Mouse (Mus musculus) neutrophil, adult 59 days (primary cell): ENCODE data around the gene Gm49776. TPM values are rescaled to one million over a fixed set of nuclear protein-coding genes. Genes with fewer than 3 reads are reported as not detected.

Experiments used
- total RNA-seq, 2 experiments: library from RNA; stranded (reverse); gene quantifications; 1 replicate in 1 of 2; 2 replicates in 1 of 2; pipeline ENCODE4 v1.2.4; 2023

Gm49776 gene
- total RNA-seq = not detected

GRCm38 (mm10) chr16:18258221-18258620 is at the start of gene Gm49776:
Gm49776 (minus strand) TSS chr16:18258321.

GRCm38 (mm10) chr16:18289067-18289588 is 31.0 kb upstream of the Gm49776 start, which contains the start of gene Dgcr8:
Dgcr8 (minus strand) TSS chr16:18289246.

DNA sequence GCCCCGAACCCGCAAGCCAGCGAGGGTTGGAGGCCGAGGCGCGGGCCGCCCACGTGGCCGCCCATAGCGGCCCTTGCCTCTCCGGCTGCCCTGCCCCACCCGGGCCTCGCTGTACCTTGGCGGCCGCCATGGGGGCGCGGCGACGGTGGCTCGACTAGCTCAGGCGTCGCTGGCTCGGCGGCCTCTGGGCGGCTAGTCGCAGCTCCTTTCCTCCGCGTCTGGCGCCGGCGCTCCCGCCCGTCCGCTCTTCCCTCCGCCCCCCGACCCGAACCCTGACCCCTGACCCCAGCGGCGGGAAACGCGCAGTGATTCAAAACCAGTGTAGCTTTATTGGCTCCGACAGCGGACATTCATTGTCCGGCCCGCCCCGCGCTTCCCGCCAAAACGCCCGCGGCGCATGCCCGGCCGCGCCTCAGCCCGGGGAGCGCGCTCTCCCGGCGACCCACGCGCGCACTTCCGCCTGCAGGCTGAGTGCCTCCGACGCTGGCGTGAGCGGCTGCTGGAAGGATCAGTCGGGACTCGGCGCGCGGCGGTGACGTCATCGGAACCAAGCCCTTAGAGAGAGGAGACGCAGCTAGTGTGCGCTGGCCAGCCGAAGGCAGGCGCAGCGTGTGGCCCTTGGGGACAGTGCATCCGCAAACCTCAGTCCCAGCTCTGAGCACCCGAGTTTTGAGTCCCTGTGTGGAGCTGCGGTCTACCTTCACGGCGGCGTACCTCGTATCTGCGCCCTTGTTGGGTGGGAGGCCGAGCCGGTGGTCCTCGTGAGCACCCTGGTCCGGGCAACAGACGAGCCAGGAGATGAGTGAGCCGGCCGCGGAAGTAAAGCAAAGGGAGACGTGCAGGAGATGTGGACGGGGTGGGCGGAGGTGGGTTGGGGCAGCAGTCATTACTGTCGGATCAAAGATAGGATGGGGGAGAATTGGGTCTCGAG is 9.4 kb downstream of the Gm49776 start, which contains the start of the genes Trmt2a and Ranbp1:
Gene Trmt2a (plus strand): TSS at position 247 of the 931 bp plus-strand sequence.
Gene Ranbp1 (minus strand): TSS at position 300 of the 931 bp plus-strand sequence.

GRCm38 (mm10) chr16:18234671-18235388 is 23.3 kb downstream of the Gm49776 start, which contains the start of gene Zdhhc8:
Zdhhc8 (minus strand) TSS chr16:18235136.

DNA sequence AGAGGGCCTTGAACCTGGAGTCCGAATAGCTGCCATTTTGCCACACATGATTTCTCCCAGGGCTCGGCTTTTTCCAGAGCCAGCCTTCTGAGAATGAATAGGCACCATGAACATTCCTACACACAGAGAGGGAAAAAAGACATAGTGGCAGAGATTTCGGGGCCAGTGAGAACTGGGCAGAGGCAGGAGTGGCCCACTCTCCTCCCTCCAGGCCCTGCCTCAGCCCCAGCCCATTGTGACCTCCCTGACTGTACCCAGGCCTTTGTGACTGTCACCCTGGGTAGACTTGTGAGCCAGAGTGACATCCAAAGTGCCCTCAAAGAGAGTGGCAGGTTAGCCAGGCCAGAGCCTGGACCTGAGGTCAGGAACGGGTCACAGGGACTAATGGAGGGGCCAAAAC is 40.5 kb downstream of the Gm49776 start, which contains the start of gene Ccdc188:
Gene Ccdc188 (plus strand): TSS at position 301 of the 400 bp plus-strand sequence.

Other genes starting within 250 kb of the Gm49776 start
- gene Dgcr6, start 205.5 kb downstream of the Gm49776 start, total RNA-seq = 1 to 10 TPM; 6.8 to 7.7 TPM
- gene Prodh, start 168.1 kb downstream of the Gm49776 start, total RNA-seq = 1 to 10 TPM; 8.5 to 9.8 TPM
- under 1 TPM; 0.20 to 0.42 TPM for gene Rtn4r, start 130.7 kb downstream of the Gm49776 start, total RNA-seq
- not detected for gene Ccdc188, start 40.4 kb downstream of the Gm49776 start, total RNA-seq
- gene Zdhhc8, start 23.2 kb downstream of the Gm49776 start, total RNA-seq = 1 to 10 TPM; 3.7 to 4.9 TPM
- gene Trmt2a, start 9.6 kb downstream of the Gm49776 start, total RNA-seq = 10 to 100 TPM; 42.3 to 55.1 TPM
- gene Ranbp1, start 9.6 kb downstream of the Gm49776 start, total RNA-seq = 10 to 100 TPM; 59.0 to 64.4 TPM
- gene Dgcr8, start 30.9 kb upstream of the Gm49776 start, total RNA-seq = 10 to 100 TPM; 19.0 to 24.1 TPM
- gene Tango2, start 89.8 kb upstream of the Gm49776 start, total RNA-seq = 10 to 100 TPM; 26.4 to 26.6 TPM
- gene Arvcf, start 89.9 kb upstream of the Gm49776 start, total RNA-seq = 1 to 10 TPM; 5.1 TPM
- gene Txnrd2, start 168.1 kb upstream of the Gm49776 start, total RNA-seq = 10 to 100 TPM; 10.8 to 11.2 TPM
- 10 to 100 TPM; 29.2 to 31.2 TPM for gene Comt, start 168.5 kb upstream of the Gm49776 start, total RNA-seq
- 1 to 10 TPM; 2.0 to 2.2 TPM for gene Gnb1l, start 240.4 kb upstream of the Gm49776 start, total RNA-seq
- gene Rtl10, start 240.6 kb upstream of the Gm49776 start, total RNA-seq = 1 to 10 TPM; 2.1 to 2.4 TPM